Mouse (Mus musculus) embryonic facial prominence, embryonic 12.5 days (tissue): ENCODE measurements around the gene Rrp36. TPM values are rescaled to one million over a fixed set of nuclear protein-coding genes. Genes with fewer than 3 reads are reported as not detected.

Experiments used
- ATAC-seq: fragments of 200-750 bp; cut with Nextera tagmentation; 2 replicates; pipeline ENCODE4 v1.8.0; 2017; ENCODE audit not compliant: insufficient number of reproducible peaks, insufficient read depth, low FRiP score, low TSS enrichment
- H3K27ac ChIP-seq: fragments of 300-500 bp; sonication (generic); 2 replicates; pipeline ENCODE4 v1.5.1; 2016; ENCODE audit warnings: mild to moderate bottlenecking
- H3K27me3 ChIP-seq: fragments of 300-500 bp; sonication (generic); 2 replicates; pipeline ENCODE4 v1.6.1; 2016; ENCODE audit warnings: mild to moderate bottlenecking, moderate library complexity
- H3K36me3 ChIP-seq: fragments of 300-500 bp; sonication (generic); 2 replicates; pipeline ENCODE4 v1.6.1; 2016; ENCODE audit warnings: mild to moderate bottlenecking
- H3K4me1 ChIP-seq: fragments of 300-500 bp; sonication (generic); 2 replicates; pipeline ENCODE4 v1.6.1; 2016
- H3K4me2 ChIP-seq: fragments of 300-500 bp; sonication (generic); replicated peaks from 2 replicates; pipeline ENCODE4 v1.6.1; 2016; ENCODE audit warnings: mild to moderate bottlenecking, moderate library complexity
- H3K4me3 ChIP-seq: fragments of 300-500 bp; sonication (generic); 2 replicates; pipeline ENCODE4 v1.5.1; 2016; ENCODE audit warnings: mild to moderate bottlenecking
- H3K9ac ChIP-seq: fragments of 300-500 bp; sonication (generic); 2 replicates; pipeline ENCODE4 v1.6.1; 2016; ENCODE audit warnings: mild to moderate bottlenecking, moderate library complexity
- H3K9me3 ChIP-seq: fragments of 300-500 bp; sonication (generic); 2 replicates; pipeline ENCODE4 v1.6.1; 2016; ENCODE audit warnings: mild to moderate bottlenecking, moderate library complexity
- WGBS: fragments of 180-500 bp; shearing (Covaris S2); methylation state at CpG from one replicate; pipeline ENCODE4 v1.1.7; 2016; 5-methylcytosine and 5-hydroxymethylcytosine counted together
- polyA plus RNA-seq: library from polyadenylated mRNA; unstranded; fragments of >200 nt; fragmentation: Nextera tagmentation; extraction: Ambion mirVana; gene quantifications from 2 replicates; pipeline ENCODE4 v1.2.1, GENCODE M21; 2016

Gene Rrp36
- polyA plus RNA-seq, 1 experiment from 2014 or later, result 62.6 TPM

DNA sequence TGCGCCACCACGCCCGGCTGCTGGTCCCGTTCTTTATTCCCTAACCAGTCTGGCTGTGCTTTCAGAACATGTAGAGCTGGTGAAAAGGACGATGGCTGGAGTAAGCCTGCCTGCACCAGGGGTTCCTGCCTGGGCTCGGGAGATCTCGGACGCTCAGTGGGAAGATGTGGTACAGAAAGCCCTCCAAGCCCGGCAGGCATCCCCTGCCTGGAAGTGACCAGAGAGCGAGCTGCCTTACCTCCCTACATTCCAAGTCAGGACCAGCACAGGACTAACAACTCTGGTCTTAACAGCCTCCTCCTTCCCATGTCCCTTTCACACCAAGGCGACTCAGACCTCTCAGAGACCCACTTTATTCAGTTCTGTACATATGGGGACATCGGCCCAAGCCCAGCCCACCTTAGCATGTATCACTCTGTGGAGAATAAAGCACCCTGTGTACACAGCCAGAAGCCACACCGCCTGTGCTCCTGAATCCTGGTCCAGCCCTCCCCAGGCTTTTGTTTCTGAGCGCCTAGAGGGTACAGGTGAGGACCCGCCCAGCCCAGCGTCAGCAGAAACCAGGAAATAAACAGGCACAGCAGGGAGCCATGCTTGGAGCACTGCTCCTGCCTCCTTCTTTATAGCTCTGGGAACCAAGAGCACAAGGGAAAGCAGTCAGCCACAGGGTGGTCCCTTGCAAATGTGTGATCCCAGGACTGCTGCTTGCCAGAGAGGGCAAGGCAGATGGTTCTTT, 8.7 kb upstream of the Rrp36 start:
- H3K9me3 ChIP-seq, result no peaks in the 10 kb centered on the region
- no peak overlapping the region for H3K27ac ChIP-seq
- H3K36me3 ChIP-seq, result peaks cover 52% of the 10 kb centered on the region
- peaks cover 24% of the 10 kb centered on the region for H3K4me1 ChIP-seq
- ATAC-seq, result no peak
- H3K4me3 ChIP-seq, result no peak overlapping the region
- H3K27me3 ChIP-seq, result no peaks in the 10 kb centered on the region
- 84% methylated on average over 16 of the region's 16 CpGs for WGBS
- no peak overlapping the region for H3K9ac ChIP-seq
- H3K4me2 ChIP-seq, result no peak overlapping the region

DNA sequence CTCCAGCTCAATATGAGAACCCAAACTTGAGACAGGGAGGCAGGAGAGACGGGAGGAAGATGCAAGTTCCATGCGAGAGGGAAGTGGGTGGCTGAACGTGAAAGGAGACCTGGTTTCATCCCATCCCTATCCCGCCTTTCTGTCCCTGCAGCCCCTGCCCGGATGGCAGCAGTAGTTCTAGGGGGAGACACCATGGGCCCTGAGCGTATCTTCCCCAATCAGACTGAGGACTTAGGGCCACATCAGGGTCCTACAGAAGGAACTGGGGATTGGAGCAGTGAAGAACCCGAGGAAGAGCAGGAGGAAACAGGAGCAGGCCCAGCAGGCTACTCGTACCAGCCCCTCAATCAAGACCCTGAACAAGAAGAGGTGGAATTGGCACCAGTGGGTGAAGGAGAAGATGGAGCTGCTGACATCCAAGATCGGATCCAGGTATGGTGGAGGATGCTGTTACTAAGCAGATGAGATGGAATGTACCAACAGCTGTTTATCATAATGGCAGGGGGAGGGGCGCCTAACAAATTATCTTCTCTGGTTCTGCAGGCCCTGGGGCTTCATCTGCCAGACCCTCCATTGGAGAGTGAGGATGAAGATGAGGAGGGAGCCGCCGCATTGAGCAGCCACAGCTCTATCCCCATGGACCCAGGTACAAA, 7.4 kb upstream of the Rrp36 start:
- Histone ChIP-seq H3K4me2 (peak overlapping the region; percentile 92), H3K9ac (peak overlapping the region; percentile 77), H3K9me3 (no peaks in the 10 kb centered on the region), H3K27ac (peak overlapping the region; percentile 83), H3K27me3 (no peaks in the 10 kb centered on the region), H3K4me3 (peak overlapping the region; percentile 89), H3K36me3 (peaks cover 56% of the 10 kb centered on the region), H3K4me1 (peaks cover 24% of the 10 kb centered on the region)
- no peak for ATAC-seq
- 22% methylated on average over 12 of the region's 12 CpGs for WGBS

DNA sequence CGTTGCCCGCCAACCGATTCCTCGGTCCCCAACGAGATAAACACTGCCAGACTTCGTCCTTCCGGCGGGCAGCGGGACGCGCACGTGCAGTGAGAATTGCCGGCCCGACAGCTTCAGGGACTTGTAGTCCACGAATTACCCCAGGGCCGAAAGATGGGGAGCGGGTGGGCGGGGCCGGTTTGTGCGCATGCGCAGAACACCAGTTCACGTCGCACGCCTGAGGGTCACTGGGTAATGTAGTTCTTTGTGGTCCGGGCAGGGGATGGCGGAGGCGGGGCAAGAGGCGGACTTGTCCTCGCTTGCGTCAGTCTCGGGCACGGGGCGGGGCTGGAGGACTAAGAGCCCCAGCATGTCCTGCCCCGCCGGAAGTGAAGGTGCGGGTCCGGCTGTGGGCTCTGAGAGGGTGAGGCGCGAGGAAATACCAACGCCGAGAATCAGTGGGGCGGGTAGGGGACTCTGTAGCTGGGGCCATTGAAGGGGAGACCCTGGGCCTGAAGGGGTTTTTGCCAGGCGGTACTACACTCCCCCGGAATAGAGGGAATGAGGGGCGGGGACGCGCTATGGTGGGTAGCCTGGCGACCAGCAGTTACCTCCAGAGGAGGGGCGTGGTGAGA, 6.7 kb upstream of the Rrp36 start, which contains the start of gene Klhdc3:
TSS of gene Klhdc3 (minus strand) at position 155 of the 614 bp plus-strand sequence.
- ATAC-seq, result peak; percentile 94
- Histone ChIP-seq H3K27me3 (no peaks in the 10 kb centered on the region), H3K4me1 (peaks cover 24% of the 10 kb centered on the region), H3K4me3 (peak within 1 kb of the TSS; percentile 89), H3K4me2 (peak within 1 kb of the TSS; percentile 92), H3K9ac (peak within 1 kb of the TSS; percentile 77), H3K9me3 (no peaks in the 10 kb centered on the region), H3K36me3 (peaks cover 56% of the 10 kb centered on the region), H3K27ac (peak within 1 kb of the TSS; percentile 93)
- WGBS, result under 1% methylated on average over 49 of the region's 49 CpGs

DNA sequence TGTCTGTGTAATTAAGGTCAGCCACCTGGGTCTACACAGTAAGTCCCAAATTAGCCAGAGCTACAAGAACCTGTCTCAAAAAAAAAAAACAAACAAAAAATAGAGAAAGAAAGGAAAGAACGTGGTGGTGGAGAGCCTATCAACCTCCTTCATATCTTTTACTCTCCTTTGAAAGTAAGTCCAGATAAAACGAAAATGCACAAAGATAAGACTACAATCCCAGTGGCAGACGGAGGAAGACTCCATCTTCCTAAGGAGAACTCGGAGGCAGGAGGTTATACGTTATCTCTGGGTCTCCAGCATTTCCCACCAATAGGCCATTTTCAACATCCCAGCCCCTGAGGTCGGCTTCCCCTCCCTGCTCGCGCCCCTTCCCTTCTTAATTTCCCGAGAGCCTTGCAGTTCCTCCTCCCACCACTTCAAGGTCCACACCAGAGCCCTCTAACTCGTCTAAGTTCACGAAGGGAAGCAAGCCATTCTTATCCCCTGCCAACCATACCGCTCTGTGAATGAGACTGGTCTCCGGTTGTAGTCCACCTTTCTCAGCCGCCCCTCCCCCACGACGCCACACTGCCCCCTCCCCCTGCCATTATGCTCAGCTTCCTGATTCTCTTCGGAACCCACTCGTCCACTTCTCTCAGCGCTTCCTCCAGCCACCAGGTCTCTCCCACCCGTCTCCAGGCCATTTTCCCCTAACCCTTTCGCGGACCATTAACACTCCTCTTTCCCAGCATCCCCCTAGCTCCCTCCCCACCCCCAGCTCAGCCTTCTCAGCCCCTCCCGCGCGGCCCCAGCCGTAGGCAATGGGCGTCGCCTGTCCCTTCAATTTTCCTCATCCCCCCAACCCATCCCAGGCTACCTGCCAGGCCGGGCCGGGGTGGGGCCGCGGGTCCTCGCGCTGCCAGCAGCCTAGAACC, 5.9 kb upstream of the Rrp36 start:
- Histone ChIP-seq H3K27ac (peak overlapping the region; percentile 93), H3K9ac (peak overlapping the region; percentile 77), H3K4me2 (peak overlapping the region; percentile 92), H3K9me3 (no peaks in the 10 kb centered on the region), H3K36me3 (peaks cover 56% of the 10 kb centered on the region), H3K4me1 (peaks cover 25% of the 10 kb centered on the region), H3K27me3 (no peaks in the 10 kb centered on the region), H3K4me3 (peak overlapping the region; percentile 89)
- peak; percentile 24 for ATAC-seq
- WGBS, result under 1% methylated on average over 34 of the region's 34 CpGs

DNA sequence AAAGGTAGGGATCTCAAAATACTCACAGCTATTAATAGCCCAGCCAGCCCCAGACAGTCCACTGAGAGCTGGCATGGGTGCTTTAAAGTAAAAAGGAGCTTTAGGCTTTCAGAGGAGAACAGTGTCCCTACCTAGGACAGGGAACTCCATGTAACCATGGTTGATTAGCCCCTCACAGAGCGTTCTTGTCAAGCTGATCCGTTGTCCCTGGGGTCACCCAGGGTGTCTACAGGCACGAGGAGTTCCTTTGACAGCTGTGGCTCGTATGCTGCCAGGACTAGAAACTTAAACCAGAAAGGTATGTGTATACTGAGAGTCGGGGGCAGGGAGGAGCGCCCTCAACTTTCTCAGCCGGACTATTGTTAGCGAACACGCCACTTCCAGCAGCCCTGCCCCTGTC, 4.8 kb upstream of the Rrp36 start:
- Histone ChIP-seq H3K4me2 (peak overlapping the region; percentile 92), H3K27ac (peak overlapping the region; percentile 57; the same call in 1 of the 2 replicates), H3K9ac (peak overlapping the region; percentile 77), H3K27me3 (no peaks in the 10 kb centered on the region), H3K9me3 (no peaks in the 10 kb centered on the region), H3K36me3 (peaks cover 49% of the 10 kb centered on the region), H3K4me3 (peak overlapping the region; percentile 89), H3K4me1 (peaks cover 33% of the 10 kb centered on the region)
- WGBS, result 32% methylated on average over 9 of the region's 9 CpGs
- ATAC-seq, result no peak

DNA sequence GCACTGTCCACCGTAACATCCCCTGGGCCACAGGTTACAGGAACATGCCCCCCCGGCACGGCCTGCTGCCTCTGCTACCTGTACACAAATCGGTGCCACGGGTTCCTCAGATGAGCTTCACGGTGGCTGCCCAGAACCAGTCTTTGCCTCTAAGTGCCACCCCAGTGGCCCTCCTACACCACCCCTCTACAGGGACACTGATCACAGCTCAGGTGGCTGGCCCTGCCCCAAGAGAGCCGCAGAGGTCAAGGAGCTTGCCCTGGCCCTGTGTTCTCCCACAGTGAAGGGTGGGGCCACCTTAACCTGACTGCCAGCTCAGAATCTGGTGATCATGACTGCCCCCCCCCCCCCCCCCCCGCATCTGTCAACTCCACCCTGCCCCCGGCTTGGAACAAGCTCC, 4.3 kb upstream of the Rrp36 start, which contains the start of gene Mea1:
TSS of gene Mea1 (plus strand) at position 378 of the 400 bp plus-strand sequence.
- Histone ChIP-seq H3K9ac (peak within 1 kb of the TSS; percentile 77), H3K4me2 (peak within 1 kb of the TSS; percentile 92), H3K4me1 (peaks cover 35% of the 10 kb centered on the region), H3K4me3 (peak within 1 kb of the TSS; percentile 89), H3K27me3 (no peaks in the 10 kb centered on the region), H3K36me3 (peaks cover 44% of the 10 kb centered on the region), H3K9me3 (no peaks in the 10 kb centered on the region), H3K27ac (peak within 1 kb of the TSS; percentile 57; the same call in 1 of the 2 replicates)
- 93% methylated on average over 8 of the region's 9 CpGs for WGBS
- ATAC-seq, result no peak

DNA sequence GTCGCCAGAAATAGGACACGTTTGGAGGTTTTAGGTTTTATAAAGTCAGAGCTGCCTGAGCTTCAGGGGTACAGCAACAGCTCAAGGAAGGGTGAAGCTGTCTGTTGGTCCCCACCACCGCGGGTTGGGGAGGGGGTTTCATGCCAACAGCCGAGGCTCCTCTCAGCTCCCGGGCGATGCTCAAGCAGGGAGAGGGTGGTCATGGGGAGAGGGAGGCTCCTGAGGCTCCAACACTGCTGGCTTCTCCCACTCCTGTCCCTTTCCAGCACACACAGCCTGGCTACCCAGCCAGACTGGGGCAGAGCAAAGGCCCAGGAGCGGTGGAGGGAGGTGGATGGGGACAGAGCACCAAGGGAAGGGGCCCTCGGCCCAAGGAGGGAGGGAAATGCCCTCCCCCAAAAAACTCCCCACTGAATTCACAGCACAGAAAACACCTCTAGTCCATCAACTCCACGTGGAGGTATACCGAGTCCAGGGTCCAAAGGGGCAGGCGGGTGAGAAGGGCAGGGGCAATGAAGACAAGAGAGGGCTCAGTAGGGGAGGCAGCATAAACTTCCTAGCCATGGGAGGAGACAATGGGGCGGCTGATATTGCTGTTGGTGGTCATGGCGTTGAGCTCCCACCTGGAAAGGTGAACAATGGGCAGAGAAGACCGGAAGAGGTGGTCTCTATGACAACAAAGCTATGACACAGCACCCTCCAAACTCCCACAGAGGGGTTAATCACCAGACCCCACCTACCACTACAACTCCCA, 555 bp upstream of the Rrp36 start:
- peak overlapping the region; percentile 89 for H3K4me3 ChIP-seq
- 15% methylated on average over 14 of the region's 15 CpGs for WGBS

DNA sequence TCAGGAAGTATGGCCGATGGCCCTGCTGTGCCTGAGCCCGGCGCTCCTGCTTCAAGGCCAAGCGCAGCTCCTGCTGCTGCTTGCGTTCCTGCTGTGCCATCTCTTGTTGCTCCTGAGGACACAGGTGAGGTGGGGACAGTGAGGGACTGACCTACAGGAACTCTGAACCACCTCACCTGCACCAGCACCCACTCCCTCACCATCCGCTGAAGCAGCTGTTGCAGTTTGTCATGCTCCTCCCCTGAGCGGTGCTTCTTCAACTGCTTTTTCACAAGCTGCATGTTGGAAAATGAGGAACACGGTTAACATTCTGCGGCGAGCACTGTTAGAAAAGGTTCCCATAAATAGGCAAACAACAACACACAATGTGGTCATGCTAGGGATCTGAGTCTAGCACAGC, 4.2 kb downstream of the Rrp36 start:
- no peak overlapping the region for H3K9ac ChIP-seq
- peaks cover 15% of the 10 kb centered on the region for H3K4me1 ChIP-seq
- H3K4me3 ChIP-seq, result no peak overlapping the region
- ATAC-seq, result no peak
- H3K36me3 ChIP-seq, result peaks cover 50% of the 10 kb centered on the region
- WGBS, result 94% methylated on average over 10 of the region's 10 CpGs
- H3K27me3 ChIP-seq, result no peaks in the 10 kb centered on the region
- no peaks in the 10 kb centered on the region for H3K9me3 ChIP-seq
- H3K4me2 ChIP-seq, result no peak overlapping the region
- H3K27ac ChIP-seq, result no peak overlapping the region

More for the DNA sequence above, 555 bp upstream of the Rrp36 start:
- Histone ChIP-seq H3K9me3 (no peaks in the 10 kb centered on the region), H3K9ac (peak overlapping the region; percentile 78), H3K4me2 (peak overlapping the region; percentile 79), H3K36me3 (peaks cover 53% of the 10 kb centered on the region), H3K27ac (peak overlapping the region; percentile 97), H3K4me1 (peaks cover 33% of the 10 kb centered on the region), H3K27me3 (no peaks in the 10 kb centered on the region)
- ATAC-seq, result no peak; the same call in 1 of the 2 replicates

DNA sequence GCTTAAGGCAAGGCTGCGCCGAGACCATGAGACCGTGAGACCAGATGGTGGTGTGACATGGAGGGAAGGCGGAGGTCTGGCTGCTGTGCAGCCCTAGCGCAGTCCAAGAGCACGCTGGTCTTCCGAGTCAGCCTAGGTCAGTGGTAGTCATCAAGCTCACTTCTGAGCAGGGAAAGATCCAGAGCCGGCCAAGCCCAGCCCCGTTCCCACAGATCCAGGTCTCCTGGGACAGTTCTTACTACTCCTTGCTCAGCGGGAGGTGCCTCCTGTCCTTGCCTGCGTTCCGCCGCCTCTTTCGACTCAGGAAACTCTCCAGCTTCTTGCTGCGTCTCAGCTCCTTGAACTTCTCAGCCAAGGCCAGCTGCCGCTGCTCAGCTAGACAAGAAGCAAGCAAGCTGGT, 6.4 kb downstream of the Rrp36 start:
- no peaks in the 10 kb centered on the region for H3K4me1 ChIP-seq
- H3K27me3 ChIP-seq, result no peaks in the 10 kb centered on the region
- WGBS, result 89% methylated on average over 16 of the region's 16 CpGs
- H3K9ac ChIP-seq, result no peak overlapping the region
- no peak overlapping the region for H3K27ac ChIP-seq
- H3K4me2 ChIP-seq, result no peak overlapping the region
- H3K4me3 ChIP-seq, result no peak overlapping the region
- no peaks in the 10 kb centered on the region for H3K9me3 ChIP-seq
- ATAC-seq, result no peak
- peaks cover 67% of the 10 kb centered on the region for H3K36me3 ChIP-seq

DNA sequence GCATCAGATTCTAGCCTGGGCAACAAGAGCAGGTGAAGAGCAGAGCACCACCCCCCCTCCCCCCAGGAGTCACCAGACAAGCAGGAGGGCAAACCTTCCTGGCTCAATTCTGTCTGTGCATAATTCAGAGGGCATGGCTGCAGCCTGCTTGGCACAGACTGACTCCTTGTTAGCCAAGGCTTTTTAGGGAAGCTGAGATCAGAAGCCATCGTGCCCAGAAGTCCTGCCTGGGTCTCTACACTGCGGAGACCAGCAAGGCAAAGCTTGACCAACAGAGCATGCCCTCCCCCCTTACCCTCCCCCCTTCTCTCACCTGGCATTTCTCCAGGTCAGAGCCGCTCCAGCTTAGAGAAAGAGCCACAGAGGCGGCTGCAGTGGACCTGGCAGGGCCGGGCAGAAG, 11.4 kb downstream of the Rrp36 start:
- 88% methylated on average over 5 of the region's 5 CpGs for WGBS
- no peaks in the 10 kb centered on the region for H3K27me3 ChIP-seq
- H3K9ac ChIP-seq, result no peak overlapping the region

More for the DNA sequence above, 11.4 kb downstream of the Rrp36 start:
- Histone ChIP-seq H3K36me3 (peaks cover 90% of the 10 kb centered on the region), H3K27ac (no peak overlapping the region), H3K4me3 (no peak overlapping the region), H3K9me3 (no peaks in the 10 kb centered on the region), H3K4me2 (no peak overlapping the region), H3K4me1 (no peaks in the 10 kb centered on the region)
- ATAC-seq, result no peak
